Mouse (Mus musculus) E14TG2a.4 (cell line): ENCODE results near the gene Atrnl1.

Experiments used
- H3K27me3 ChIP-seq: 2 replicates; pipeline ENCODE4 v1.6.1; 2014; ENCODE audit warnings: low read length, control low read depth; ENCODE audit not compliant: insufficient read depth
- H3K36me3 ChIP-seq: 2 replicates; pipeline ENCODE4 v1.6.1; 2014; ENCODE audit warnings: low read length, control low read depth; ENCODE audit not compliant: insufficient read depth
- H3K4me1 ChIP-seq: replicated peaks from 2 replicates; pipeline ENCODE4 v1.6.1; 2014; ENCODE audit warnings: low read depth, low read length, control low read depth
- H3K4me3 ChIP-seq: replicated peaks from 2 replicates; pipeline ENCODE4 v1.5.1; 2014; ENCODE audit warnings: mild to moderate bottlenecking, low read length
- H3K9me3 ChIP-seq: 2 replicates; pipeline ENCODE4 v1.6.1; 2014; ENCODE audit warnings: low read length, control low read depth
- CTCF ChIP-seq: conservative IDR thresholded peaks from 2 replicates; pipeline ENCODE4 v1.5.1; 2014; ENCODE audit warnings: low read length
- NANOG ChIP-seq: IDR thresholded peaks from 2 replicates; pipeline ENCODE4 v1.6.1; 2014; ENCODE audit warnings: borderline replicate concordance, low read length, mixed read lengths
- POU5F1 ChIP-seq: IDR thresholded peaks from 2 replicates; pipeline ENCODE4 v1.6.1; 2014; ENCODE audit warnings: low read length, borderline replicate concordance

Gene Atrnl1

DNA sequence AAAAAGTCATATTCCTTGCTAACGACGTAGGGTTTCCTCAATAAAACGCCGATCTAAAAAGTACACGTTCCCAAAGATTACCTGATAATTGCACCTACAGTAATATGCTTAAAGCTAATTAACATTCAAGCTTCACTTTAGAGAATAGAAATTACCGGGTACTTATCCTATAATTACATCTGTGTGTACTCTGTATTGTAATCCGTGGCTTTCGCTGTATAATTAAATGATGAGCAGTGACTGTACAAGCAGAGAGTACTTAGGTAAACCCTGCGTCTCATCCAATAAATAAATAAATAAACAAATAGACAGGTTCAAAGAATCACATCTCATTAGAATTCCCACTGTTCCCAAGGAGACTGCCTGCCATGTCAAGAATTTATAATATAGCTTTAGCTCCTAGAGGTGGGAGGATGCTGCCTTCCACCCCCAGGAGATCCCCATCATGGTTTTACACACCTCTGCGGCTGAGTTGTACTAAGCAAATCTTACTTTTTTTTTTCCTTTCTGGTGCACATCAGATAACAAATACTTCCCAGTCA lies 466.8 kb downstream of the Atrnl1 start:
- no peak for TF ChIP-seq CTCF
- TF ChIP-seq NANOG = no peak
- no peak for TF ChIP-seq POU5F1
- Histone ChIP-seq H3K36me3 (no peaks in the 10 kb centered on the region), H3K4me1 (0 out of 2 replicates have a peak, but pooled peaks cover 4% of the 10 kb centered on the region), H3K4me3 (no peak overlapping the region), H3K27me3 (peaks cover 5% of the 10 kb centered on the region; the same call in 1 of the 2 replicates), H3K9me3 (no peaks in the 10 kb centered on the region)

DNA sequence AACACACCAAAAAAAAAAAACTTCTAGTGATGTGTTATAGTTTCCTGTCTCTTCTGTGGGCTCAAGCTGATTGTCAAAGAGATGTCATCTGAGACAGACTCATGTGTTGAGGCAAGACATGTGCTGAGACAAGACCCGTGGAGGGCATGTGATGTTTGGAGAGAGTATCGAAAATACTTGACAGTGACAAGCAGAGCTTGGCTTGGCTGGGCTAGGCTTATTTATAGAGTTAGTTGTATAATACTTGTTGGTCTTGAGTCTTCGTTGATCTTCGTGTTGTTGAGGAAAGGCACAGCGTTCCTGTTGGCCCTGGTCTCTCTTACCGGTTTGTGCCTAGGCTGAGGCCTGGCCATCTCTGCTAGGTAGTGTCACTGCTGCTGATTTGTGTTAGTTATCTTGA lies 469.3 kb downstream of the Atrnl1 start:
- H3K27me3 ChIP-seq = peaks cover 11% of the 10 kb centered on the region; the same call in 1 of the 2 replicates
- no peak for TF ChIP-seq CTCF
- no peak for TF ChIP-seq NANOG
- TF ChIP-seq POU5F1 = no peak
- H3K4me3 ChIP-seq = no peak overlapping the region

DNA sequence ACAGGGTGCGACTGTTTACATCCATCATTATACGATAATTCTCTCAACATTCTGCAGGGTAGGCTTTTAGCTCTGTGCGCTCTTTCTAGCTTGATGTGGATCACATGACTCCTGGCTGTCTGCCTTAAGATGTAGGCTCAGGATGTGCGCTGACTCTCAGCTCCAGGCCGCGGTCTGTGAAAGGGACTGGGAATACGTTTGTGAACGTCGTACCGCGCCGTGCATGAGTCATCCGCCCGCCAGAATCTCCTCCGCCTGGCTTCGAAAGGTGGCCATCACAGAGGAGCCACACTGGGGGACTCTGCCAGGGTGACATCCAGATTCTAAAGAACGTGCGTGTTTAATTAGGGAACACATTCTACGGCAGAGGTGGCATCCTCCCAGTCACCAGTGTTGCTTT lies 471.9 kb downstream of the Atrnl1 start:
- 0 out of 2 replicates have a peak, but pooled peaks cover 4% of the 10 kb centered on the region for H3K4me1 ChIP-seq
- TF ChIP-seq NANOG = no peak
- TF ChIP-seq POU5F1 = no peak
- no peak for TF ChIP-seq CTCF

More for the DNA sequence above, 469.3 kb downstream of the Atrnl1 start:
- no peaks in the 10 kb centered on the region for H3K9me3 ChIP-seq
- no peaks in the 10 kb centered on the region for H3K36me3 ChIP-seq
- H3K4me1 ChIP-seq = 0 out of 2 replicates have a peak, but pooled peaks cover 8% of the 10 kb centered on the region

DNA sequence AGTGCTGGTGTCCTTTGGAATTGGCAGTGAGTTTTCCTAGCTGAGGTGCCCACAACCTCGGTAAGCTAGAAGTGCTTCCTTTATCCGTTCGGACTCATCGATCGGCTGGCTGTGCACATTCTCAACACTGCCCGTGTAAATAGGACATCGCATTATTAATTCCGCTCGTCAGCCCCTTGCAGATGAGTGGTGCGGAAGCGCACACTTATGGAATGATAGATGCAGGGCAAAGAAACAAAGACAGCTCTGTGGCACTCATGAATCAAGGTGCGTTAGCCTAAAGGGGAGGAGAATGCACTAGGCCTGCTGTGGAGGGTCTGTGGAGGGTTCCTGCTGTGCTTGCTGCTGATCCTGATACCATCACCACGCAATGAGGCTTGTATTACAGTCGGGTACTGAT lies 474.0 kb downstream of the Atrnl1 start:
- 0 out of 2 replicates have a peak, but pooled peaks cover 4% of the 10 kb centered on the region for H3K4me1 ChIP-seq

More for the DNA sequence above, 471.9 kb downstream of the Atrnl1 start:
- Histone ChIP-seq H3K9me3 (0 out of 2 replicates have a peak, but pooled peaks cover 3% of the 10 kb centered on the region), H3K36me3 (no peaks in the 10 kb centered on the region), H3K27me3 (peaks cover 9% of the 10 kb centered on the region; the same call in 1 of the 2 replicates), H3K4me3 (no peak overlapping the region)

DNA sequence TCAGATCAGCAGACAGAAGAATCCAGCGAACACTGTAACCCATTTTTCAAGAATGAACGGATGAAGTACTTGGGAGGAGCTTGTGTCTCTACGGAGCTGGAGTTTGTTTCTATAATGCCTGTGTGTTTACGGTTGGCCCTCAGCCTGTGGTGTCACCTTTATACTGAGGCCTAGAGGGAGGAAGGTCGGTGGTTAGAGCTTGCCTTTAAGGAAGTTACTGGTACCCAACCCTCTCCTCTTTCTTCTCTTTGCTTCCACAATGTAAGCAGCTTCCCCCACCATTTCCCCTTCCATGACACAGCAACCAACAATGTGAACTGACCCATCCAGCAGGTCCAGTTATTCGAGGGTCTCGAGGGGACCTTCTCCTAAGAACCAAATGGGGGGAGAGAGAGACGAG lies 475.9 kb downstream of the Atrnl1 start:
- Histone ChIP-seq H3K4me1 (0 out of 2 replicates have a peak, but pooled peaks cover 4% of the 10 kb centered on the region), H3K36me3 (no peaks in the 10 kb centered on the region), H3K4me3 (no peak overlapping the region), H3K9me3 (0 out of 2 replicates have a peak, but pooled peaks cover 3% of the 10 kb centered on the region), H3K27me3 (peaks cover 9% of the 10 kb centered on the region; the same call in 1 of the 2 replicates)
- TF ChIP-seq CTCF (no peak), NANOG (no peak), POU5F1 (no peak)

More for the DNA sequence above, 474.0 kb downstream of the Atrnl1 start:
- Histone ChIP-seq H3K9me3 (0 out of 2 replicates have a peak, but pooled peaks cover 3% of the 10 kb centered on the region), H3K27me3 (peaks cover 9% of the 10 kb centered on the region; the same call in 1 of the 2 replicates), H3K4me3 (no peak overlapping the region), H3K36me3 (no peaks in the 10 kb centered on the region)
- TF ChIP-seq NANOG (no peak), CTCF (no peak), POU5F1 (no peak)

DNA sequence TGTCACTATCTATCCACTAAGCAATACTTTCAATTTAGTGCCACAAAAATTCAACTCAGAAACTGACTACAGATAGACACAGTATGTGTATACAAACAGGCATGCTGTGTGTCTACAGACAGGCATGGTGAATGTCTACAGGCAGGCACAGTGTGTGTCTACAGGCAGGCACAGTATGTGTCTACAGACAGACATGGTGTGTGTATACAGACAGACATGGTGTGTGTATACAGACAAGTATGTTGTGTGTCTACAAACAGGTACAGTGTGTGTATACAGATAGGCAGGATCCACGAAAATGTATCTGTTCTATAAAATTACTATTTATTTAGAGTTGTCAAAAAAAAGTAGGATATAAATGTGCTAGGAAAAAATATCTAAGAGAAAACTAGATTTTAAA lies 477.1 kb downstream of the Atrnl1 start:
- H3K4me1 ChIP-seq = 0 out of 2 replicates have a peak, but pooled peaks cover under 1% of the 10 kb centered on the region
- H3K27me3 ChIP-seq = peaks cover 6% of the 10 kb centered on the region; the same call in 1 of the 2 replicates
- H3K9me3 ChIP-seq = 0 out of 2 replicates have a peak, but pooled peaks cover 3% of the 10 kb centered on the region
- H3K36me3 ChIP-seq = no peaks in the 10 kb centered on the region
- TF ChIP-seq CTCF (no peak), POU5F1 (no peak), NANOG (no peak)
- no peak overlapping the region for H3K4me3 ChIP-seq

DNA sequence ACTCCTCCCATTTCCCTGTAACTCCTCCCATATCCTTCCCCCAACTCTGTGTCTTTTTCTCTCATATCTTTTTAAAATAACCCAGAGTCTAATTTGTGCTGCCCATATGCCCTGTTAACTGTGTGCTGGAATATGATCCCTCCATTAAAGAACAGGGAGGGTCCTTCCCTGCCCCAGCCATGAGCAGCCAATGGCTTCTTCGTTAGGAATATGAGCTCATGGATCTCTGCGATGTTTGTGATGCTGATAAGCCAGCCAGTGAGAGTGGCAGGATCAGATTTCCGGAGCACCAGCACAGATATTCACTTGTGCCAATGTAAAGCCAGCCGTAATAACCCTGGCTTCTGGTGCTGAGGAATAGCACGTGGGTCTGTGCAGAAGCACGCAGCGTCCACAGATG lies 477.6 kb downstream of the Atrnl1 start:
- no peaks in the 10 kb centered on the region for H3K36me3 ChIP-seq
- no peak for TF ChIP-seq NANOG
- no peak for TF ChIP-seq POU5F1
- no peak for TF ChIP-seq CTCF
- H3K4me3 ChIP-seq = no peak overlapping the region
- H3K27me3 ChIP-seq = peaks cover 2% of the 10 kb centered on the region; the same call in 1 of the 2 replicates
- H3K9me3 ChIP-seq = 0 out of 2 replicates have a peak, but pooled peaks cover 3% of the 10 kb centered on the region
- H3K4me1 ChIP-seq = no peaks in the 10 kb centered on the region

DNA sequence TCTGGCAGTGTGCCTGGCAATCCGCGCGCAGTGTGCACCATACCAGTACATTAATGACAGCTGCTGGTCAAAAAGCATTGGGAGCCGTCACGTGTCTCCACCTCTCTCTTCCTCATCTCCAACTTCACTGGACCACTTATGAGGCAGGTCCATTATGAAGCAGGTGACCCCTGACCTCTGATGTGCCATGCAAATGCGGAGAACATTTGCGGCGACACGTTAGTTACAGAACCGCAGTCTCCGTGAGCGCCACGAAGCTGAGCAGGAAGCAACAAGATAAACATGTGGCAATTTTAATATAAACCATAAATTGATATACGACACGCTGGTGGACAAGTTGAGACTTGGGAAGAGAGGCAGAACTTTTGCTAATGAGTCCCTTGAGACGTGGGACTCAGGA lies 481.1 kb downstream of the Atrnl1 start:
- TF ChIP-seq NANOG (no peak), POU5F1 (no peak), CTCF (no peak)
- no peaks in the 10 kb centered on the region for H3K36me3 ChIP-seq
- H3K4me1 ChIP-seq = no peaks in the 10 kb centered on the region
- no peaks in the 10 kb centered on the region for H3K27me3 ChIP-seq
- no peak overlapping the region for H3K4me3 ChIP-seq
- H3K9me3 ChIP-seq = no peaks in the 10 kb centered on the region
